Mouse (Mus musculus) cortical plate, adult 2 months (tissue): ENCODE results near the gene Prodh2.

ENCODE experiments used
- CTCF ChIP-seq: fragments of 200-500 bp; IDR thresholded peaks from 2 replicates; pipeline ENCODE4 v1.5.1; 2011; ENCODE audit warnings: mild to moderate bottlenecking, control low read depth, low read length; ENCODE audit not compliant: insufficient read depth; ENCODE audit errors: extremely low read depth
- POLR2A ChIP-seq: fragments of 200-500 bp; IDR thresholded peaks from 2 replicates; pipeline ENCODE4 v1.6.1; 2011; ENCODE audit warnings: mild to moderate bottlenecking, low read length, control low read depth; ENCODE audit not compliant: insufficient read depth; ENCODE audit errors: extremely low read depth

DNA sequence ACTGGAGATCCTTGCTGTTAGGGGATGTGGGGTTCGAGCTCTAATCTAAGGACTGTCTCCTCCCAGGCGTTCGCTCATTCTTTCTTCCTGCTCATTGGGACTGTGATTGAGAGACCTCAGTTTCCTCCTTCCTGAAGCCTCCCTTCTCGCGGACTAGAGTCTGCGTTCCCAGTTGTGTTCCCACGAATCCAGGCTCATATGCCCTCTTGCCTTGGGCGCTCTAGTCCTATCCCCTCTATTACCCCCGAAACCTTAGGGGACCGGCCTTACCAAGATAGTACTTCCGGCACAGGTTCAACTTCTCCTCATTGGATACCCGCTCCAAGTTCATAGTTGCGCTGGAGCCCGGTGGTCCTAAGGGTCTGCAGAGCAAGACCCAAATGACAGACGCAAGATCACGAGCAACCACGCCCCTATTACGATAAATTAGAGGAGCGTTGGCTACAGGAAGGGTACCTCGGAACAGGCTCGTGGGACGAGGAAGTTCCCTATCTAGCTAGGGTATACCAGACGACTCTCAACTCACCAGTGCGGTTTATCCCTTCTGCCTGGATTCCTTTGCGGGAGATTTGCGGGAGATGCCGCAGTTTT, 69.2 kb downstream of the Prodh2 start:
- TF ChIP-seq CTCF, result no peak
- TF ChIP-seq POLR2A, result no peak
